Mouse (Mus musculus): ENCODE results near the gene Ly6g6f. TPM values are rescaled to one million over a fixed set of nuclear protein-coding genes. Genes with fewer than 3 reads are reported as not detected.
"Not testable (repeated sequence)": the region's sequence is repeated elsewhere in the genome, so short reads cannot be mapped to it uniquely, and the experiment has no call there.

The Ly6g6f gene
- polyA plus RNA-seq, 1 experiment from 2014 or later: 0.15 TPM

GRCm38 (mm10) chr17:35126206-35126611 lies 40.8 kb upstream of the Ly6g6f start, which contains the start of gene D17H6S53E:
D17H6S53E (plus strand) TSS chr17:35126373.
- H3K9me3 ChIP-seq (replicated peaks; ENCODE audit: control insufficient read depth, low read length): no peaks in the 10 kb centered on the region
- DNase-seq (ENCODE audit: low spot score) (peak; percentile 78), ATAC-seq (peak; percentile 47)
- H3K9ac ChIP-seq (ENCODE audit: low read length): peak within 1 kb of the TSS; percentile 84
- no peaks in the 10 kb centered on the region for H3K27me3 ChIP-seq (replicated peaks; ENCODE audit: control insufficient read depth, insufficient read depth, low read length)
- H3K4me1 ChIP-seq (ENCODE audit: control insufficient read depth, insufficient read depth, low read length): peaks cover 7% of the 10 kb centered on the region; the same call in 1 of the 2 replicates
- H3K27ac ChIP-seq (ENCODE audit: low read depth, low read length): peak within 1 kb of the TSS; percentile 45
- peak within 1 kb of the TSS; percentile 62 for H3K4me2 ChIP-seq (ENCODE audit: low read length)
- WGBS: 1% methylated on average over 36 of the region's 36 CpGs
- peaks cover 26% of the 10 kb centered on the region for H3K36me3 ChIP-seq (ENCODE audit: control insufficient read depth, insufficient read depth, low read length)
- peak within 1 kb of the TSS; percentile 49 for H3K4me3 ChIP-seq (ENCODE audit: low read depth, low read length)

GRCm38 (mm10) chr17:35125578-35125977 lies 40.2 kb upstream of the Ly6g6f start:
- no peaks in the 10 kb centered on the region for H3K27me3 ChIP-seq (replicated peaks; ENCODE audit: control insufficient read depth, insufficient read depth, low read length)
- peaks cover 26% of the 10 kb centered on the region for H3K36me3 ChIP-seq (ENCODE audit: control insufficient read depth, insufficient read depth, low read length)
- 35% methylated on average over 6 of the region's 6 CpGs for WGBS
- no peak for ATAC-seq
- peaks cover 7% of the 10 kb centered on the region; the same call in 1 of the 2 replicates for H3K4me1 ChIP-seq (ENCODE audit: control insufficient read depth, insufficient read depth, low read length)
- H3K4me2 ChIP-seq (ENCODE audit: low read length): peak overlapping the region; percentile 62
- H3K27ac ChIP-seq (ENCODE audit: low read depth, low read length): no peak overlapping the region
- no peaks in the 10 kb centered on the region for H3K9me3 ChIP-seq (replicated peaks; ENCODE audit: control insufficient read depth, low read length)
- DNase-seq (ENCODE audit: low spot score): no peak
- peak overlapping the region; percentile 49 for H3K4me3 ChIP-seq (ENCODE audit: low read depth, low read length)
- peak overlapping the region; percentile 84 for H3K9ac ChIP-seq (ENCODE audit: low read length)

- WGBS: 96% methylated on average over 1 of the region's 1 CpGs
- Histone ChIP-seq H3K27me3 (replicated peaks; ENCODE audit: control insufficient read depth, insufficient read depth, low read length) (no peaks in the 10 kb centered on the region), H3K4me1 (ENCODE audit: control insufficient read depth, insufficient read depth, low read length) (peaks cover 12% of the 10 kb centered on the region), H3K27ac (ENCODE audit: low read depth, low read length) (no peak overlapping the region), H3K4me3 (ENCODE audit: low read depth, low read length) (no peak overlapping the region), H3K36me3 (ENCODE audit: control insufficient read depth, insufficient read depth, low read length) (peaks cover 22% of the 10 kb centered on the region), H3K9me3 (replicated peaks; ENCODE audit: control insufficient read depth, low read length) (no peaks in the 10 kb centered on the region), H3K4me2 (ENCODE audit: low read length) (0 out of 2 replicates have a peak overlapping the region, but pooled peaks have one; percentile 62), H3K9ac (ENCODE audit: low read length) (no peak overlapping the region)
- DNase-seq (ENCODE audit: low spot score) (no peak), ATAC-seq (no peak)
These were observed 39.7 kb upstream of the Ly6g6f start for GRCm38 (mm10) chr17:35125081-35125480.

GRCm38 (mm10) chr17:35124261-35124896 lies 39.0 kb upstream of the Ly6g6f start:
- WGBS: 92% methylated on average over 12 of the region's 12 CpGs

GRCm38 (mm10) chr17:35123287-35123686 lies 37.9 kb upstream of the Ly6g6f start:
- H3K9ac ChIP-seq (ENCODE audit: low read length); ATAC-seq; H3K9me3 ChIP-seq (replicated peaks; ENCODE audit: control insufficient read depth, low read length); H3K4me3 ChIP-seq (ENCODE audit: low read depth, low read length); H3K27ac ChIP-seq (ENCODE audit: low read depth, low read length); H3K4me2 ChIP-seq (ENCODE audit: low read length); H3K27me3 ChIP-seq (replicated peaks; ENCODE audit: control insufficient read depth, insufficient read depth, low read length); DNase-seq (ENCODE audit: low spot score): not testable (repeated sequence)
- peaks cover 15% of the 10 kb centered on the region for H3K4me1 ChIP-seq (ENCODE audit: control insufficient read depth, insufficient read depth, low read length)
- peaks cover 35% of the 10 kb centered on the region for H3K36me3 ChIP-seq (ENCODE audit: control insufficient read depth, insufficient read depth, low read length)
- 94% methylated on average over 9 of the region's 9 CpGs for WGBS

More at GRCm38 (mm10) chr17:35124261-35124896, 39.0 kb upstream of the Ly6g6f start:
- not testable (repeated sequence) for ATAC-seq; H3K4me2 ChIP-seq (ENCODE audit: low read length); H3K9me3 ChIP-seq (replicated peaks; ENCODE audit: control insufficient read depth, low read length); H3K4me3 ChIP-seq (ENCODE audit: low read depth, low read length); H3K9ac ChIP-seq (ENCODE audit: low read length); H3K27me3 ChIP-seq (replicated peaks; ENCODE audit: control insufficient read depth, insufficient read depth, low read length); DNase-seq (ENCODE audit: low spot score); H3K27ac ChIP-seq (ENCODE audit: low read depth, low read length)
- Histone ChIP-seq H3K36me3 (ENCODE audit: control insufficient read depth, insufficient read depth, low read length) (peaks cover 26% of the 10 kb centered on the region), H3K4me1 (ENCODE audit: control insufficient read depth, insufficient read depth, low read length) (peaks cover 15% of the 10 kb centered on the region)

- ATAC-seq (no peak; the same call in none of the 2 replicates), DNase-seq (ENCODE audit: low spot score) (peak; percentile 91)
- H3K36me3 ChIP-seq (ENCODE audit: control insufficient read depth, insufficient read depth, low read length): peaks cover 44% of the 10 kb centered on the region
- H3K9ac ChIP-seq (ENCODE audit: low read length): peak within 1 kb of the TSS; percentile 93
- peak within 1 kb of the TSS; percentile 89 for H3K4me3 ChIP-seq (ENCODE audit: low read depth, low read length)
- no peaks in the 10 kb centered on the region for H3K27me3 ChIP-seq (replicated peaks; ENCODE audit: control insufficient read depth, insufficient read depth, low read length)
- peak within 1 kb of the TSS; percentile 97 for H3K4me2 ChIP-seq (ENCODE audit: low read length)
- H3K4me1 ChIP-seq (ENCODE audit: control insufficient read depth, insufficient read depth, low read length): peaks cover 13% of the 10 kb centered on the region
- WGBS: under 1% methylated on average over 19 of the region's 19 CpGs
- no peaks in the 10 kb centered on the region for H3K9me3 ChIP-seq (replicated peaks; ENCODE audit: control insufficient read depth, low read length)
- H3K27ac ChIP-seq (ENCODE audit: low read depth, low read length): peak within 1 kb of the TSS; percentile 90
These were observed 36.5 kb upstream of the Ly6g6f start, which contains the start of gene Csnk2b for GRCm38 (mm10) chr17:35121871-35122303. Csnk2b (minus strand) TSS chr17:35122053.

- H3K9ac ChIP-seq (ENCODE audit: low read length): peak within 1 kb of the TSS; percentile 93
These were observed 35.9 kb upstream of the Ly6g6f start, which contains the start of gene Gpank1 for GRCm38 (mm10) chr17:35121143-35121799. Gpank1 (plus strand) TSS chr17:35121455.

GRCm38 (mm10) chr17:35120745-35121142 lies 35.3 kb upstream of the Ly6g6f start:
- ATAC-seq (no peak; the same call in 1 of the 2 replicates), DNase-seq (ENCODE audit: low spot score) (no peak)
- peaks cover 11% of the 10 kb centered on the region for H3K4me1 ChIP-seq (ENCODE audit: control insufficient read depth, insufficient read depth, low read length)
- peak overlapping the region; percentile 66 for H3K27ac ChIP-seq (ENCODE audit: low read depth, low read length)
- no peaks in the 10 kb centered on the region for H3K9me3 ChIP-seq (replicated peaks; ENCODE audit: control insufficient read depth, low read length)
- WGBS: under 1% methylated on average over 33 of the region's 33 CpGs
- H3K36me3 ChIP-seq (ENCODE audit: control insufficient read depth, insufficient read depth, low read length): peaks cover 54% of the 10 kb centered on the region
- H3K4me3 ChIP-seq (ENCODE audit: low read depth, low read length): peak overlapping the region; percentile 89
- peak overlapping the region; percentile 97 for H3K4me2 ChIP-seq (ENCODE audit: low read length)
- no peaks in the 10 kb centered on the region for H3K27me3 ChIP-seq (replicated peaks; ENCODE audit: control insufficient read depth, insufficient read depth, low read length)
- peak overlapping the region; percentile 93 for H3K9ac ChIP-seq (ENCODE audit: low read length)

More at GRCm38 (mm10) chr17:35121143-35121799, 35.9 kb upstream of the Ly6g6f start, which contains the start of gene Gpank1:
- no peaks in the 10 kb centered on the region for H3K9me3 ChIP-seq (replicated peaks; ENCODE audit: control insufficient read depth, low read length)
- H3K36me3 ChIP-seq (ENCODE audit: control insufficient read depth, insufficient read depth, low read length): peaks cover 49% of the 10 kb centered on the region
- H3K4me2 ChIP-seq (ENCODE audit: low read length): peak within 1 kb of the TSS; percentile 97
- peaks cover 11% of the 10 kb centered on the region for H3K4me1 ChIP-seq (ENCODE audit: control insufficient read depth, insufficient read depth, low read length)
- H3K27me3 ChIP-seq (replicated peaks; ENCODE audit: control insufficient read depth, insufficient read depth, low read length): no peaks in the 10 kb centered on the region
- peak within 1 kb of the TSS; percentile 90 for H3K27ac ChIP-seq (ENCODE audit: low read depth, low read length)
- H3K4me3 ChIP-seq (ENCODE audit: low read depth, low read length): peak within 1 kb of the TSS; percentile 89
- under 1% methylated on average over 49 of the region's 50 CpGs for WGBS
- DNase-seq (ENCODE audit: low spot score) (peak; percentile 100), ATAC-seq (peak; percentile 97)
